Mouse (Mus musculus) embryonic fibroblast, embryonic 13.5 days (primary cell): Measurements from ENCODE around the gene Pdcd4.
"Not testable (repeated sequence)": the region's sequence is repeated elsewhere in the genome, so short reads cannot be mapped to it uniquely, and the experiment has no call there.

ENCODE experiments used
- CTCF ChIP-seq: IDR thresholded peaks from 2 replicates; pipeline ENCODE4 v1.5.1; 2011; ENCODE audit warnings: mild to moderate bottlenecking, control low read depth, low read length, moderate library complexity, borderline replicate concordance; ENCODE audit not compliant: insufficient read depth
- POLR2A ChIP-seq: IDR thresholded peaks from 2 replicates; pipeline ENCODE4 v1.6.1; 2011; ENCODE audit warnings: low read depth, mild to moderate bottlenecking, control low read depth, low read length, moderate library complexity

DNA sequence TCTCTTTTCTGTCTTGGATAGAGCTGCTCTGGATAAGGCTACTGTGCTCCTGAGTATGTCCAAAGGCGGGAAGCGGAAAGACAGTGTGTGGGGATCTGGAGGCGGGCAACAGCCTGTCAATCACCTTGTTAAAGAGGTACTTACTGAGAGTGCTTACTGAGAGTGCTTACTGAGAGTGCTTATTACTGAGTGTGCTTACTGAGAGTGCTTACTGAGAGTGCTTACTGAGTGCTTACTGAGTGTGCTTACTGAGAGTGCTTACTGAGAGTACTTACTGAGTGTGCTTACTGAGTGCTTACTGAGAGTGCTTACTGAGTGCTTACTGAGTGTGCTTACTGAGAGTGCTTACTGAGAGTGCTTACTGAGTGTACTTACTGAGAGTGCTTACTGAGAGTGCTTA is 30.0 kb downstream of the Pdcd4 start:
- not testable (repeated sequence) for TF ChIP-seq POLR2A, CTCF
